Mouse (Mus musculus): ENCODE results near the gene Pde4d.

Pde4d gene

GRCm38 (mm10) chr13:109631399-109632026 is 1181.8 kb downstream of the Pde4d start:
- DNase-seq (ENCODE audit: low spot score): no peak

- no peak for DNase-seq (ENCODE audit: low spot score)
These were observed 1182.8 kb downstream of the Pde4d start for GRCm38 (mm10) chr13:109632387-109633036.

GRCm38 (mm10) chr13:109633037-109633418 is 1183.3 kb downstream of the Pde4d start:
- DNase-seq (ENCODE audit: low spot score): no peak

- no peak for DNase-seq (ENCODE audit: low spot score)
These were observed 1186.3 kb downstream of the Pde4d start for GRCm38 (mm10) chr13:109635901-109636520.

GRCm38 (mm10) chr13:109638273-109638672 is 1188.5 kb downstream of the Pde4d start:
- DNase-seq (ENCODE audit: low spot score): no peak

GRCm38 (mm10) chr13:109639286-109639685 is 1189.5 kb downstream of the Pde4d start:
- no peak for DNase-seq (ENCODE audit: low spot score)

- no peak for DNase-seq (ENCODE audit: low spot score)
These were observed 1191.8 kb downstream of the Pde4d start for GRCm38 (mm10) chr13:109641562-109641961.

GRCm38 (mm10) chr13:109643419-109643818 is 1193.7 kb downstream of the Pde4d start:
- DNase-seq (ENCODE audit: low spot score): no peak

- DNase-seq (ENCODE audit: low spot score): no peak
These were observed 1194.3 kb downstream of the Pde4d start for GRCm38 (mm10) chr13:109644086-109644485.

- no peak for DNase-seq (ENCODE audit: low spot score)
These were observed 1195.6 kb downstream of the Pde4d start for GRCm38 (mm10) chr13:109645284-109645909.

GRCm38 (mm10) chr13:109645910-109646284 is 1196.1 kb downstream of the Pde4d start:
- no peak for DNase-seq (ENCODE audit: low spot score)

GRCm38 (mm10) chr13:109646597-109647232 is 1197.0 kb downstream of the Pde4d start:
- DNase-seq (ENCODE audit: low spot score): no peak

- no peak for DNase-seq (ENCODE audit: low spot score)
These were observed 1197.9 kb downstream of the Pde4d start for GRCm38 (mm10) chr13:109647479-109648199.

- no peak for DNase-seq (ENCODE audit: low spot score)
These were observed 1198.6 kb downstream of the Pde4d start for GRCm38 (mm10) chr13:109648311-109648710.

GRCm38 (mm10) chr13:109651790-109652605 is 1202.2 kb downstream of the Pde4d start:
- DNase-seq (ENCODE audit: low spot score): no peak

GRCm38 (mm10) chr13:109652631-109653030 is 1202.9 kb downstream of the Pde4d start:
- no peak for DNase-seq (ENCODE audit: low spot score)

- DNase-seq (ENCODE audit: low spot score): no peak
These were observed 1205.6 kb downstream of the Pde4d start for GRCm38 (mm10) chr13:109655390-109655789.

GRCm38 (mm10) chr13:109659103-109659502 is 1209.4 kb downstream of the Pde4d start:
- no peak for DNase-seq (ENCODE audit: low spot score)

- DNase-seq (ENCODE audit: low spot score): no peak
These were observed 1211.6 kb downstream of the Pde4d start for GRCm38 (mm10) chr13:109661345-109661744.

GRCm38 (mm10) chr13:109662099-109662498 is 1212.4 kb downstream of the Pde4d start:
- no peak for DNase-seq (ENCODE audit: low spot score)

GRCm38 (mm10) chr13:109662731-109663130 is 1213.0 kb downstream of the Pde4d start:
- no peak for DNase-seq (ENCODE audit: low spot score)
